Mouse (Mus musculus): ENCODE measurements around the gene Mdfic. TPM values are rescaled to one million over a fixed set of nuclear protein-coding genes. Genes with fewer than 3 reads are reported as not detected.
A peak's percentile ranks its signal among the peaks of the same experiment; 100 is the strongest.

Gene Mdfic
- total and polyA plus RNA-seq, 2 experiments from 2014 or later, result 0.52 to 4.2 TPM

GRCm38 (mm10) chr6:15743793-15744192 lies 23.3 kb downstream of the Mdfic start:
- no peak overlapping the region for H3K4me3 ChIP-seq (ENCODE audit: low read depth, low read length)
- H3K4me1 ChIP-seq (ENCODE audit: insufficient read depth, low read length), result no peaks in the 10 kb centered on the region
- DNase-seq (ENCODE audit: low spot score) (no peak), ATAC-seq (ENCODE audit: low FRiP score) (no peak)
- H3K27ac ChIP-seq (ENCODE audit: low read depth, low read length), result no peak overlapping the region
- H3K9me3 ChIP-seq (ENCODE audit: low read length), result no peaks in the 10 kb centered on the region
- no peak for TF ChIP-seq CTCF (IDR thresholded peaks at IDR 0.05)
- 82% methylated on average over 6 of the region's 6 CpGs for WGBS
- H3K27me3 ChIP-seq (ENCODE audit: insufficient read depth, low read length), result no peaks in the 10 kb centered on the region
- H3K9ac ChIP-seq (replicated peaks; ENCODE audit: low read length, poor library complexity, severe bottlenecking), result no peak overlapping the region
- no peaks in the 10 kb centered on the region for H3K36me3 ChIP-seq (ENCODE audit: insufficient read depth, low read length)
- no peak overlapping the region for H3K4me2 ChIP-seq (ENCODE audit: low read depth, low read length, poor library complexity, severe bottlenecking)

GRCm38 (mm10) chr6:15745313-15745712 lies 24.9 kb downstream of the Mdfic start:
- H3K9ac ChIP-seq (replicated peaks; ENCODE audit: low read length, poor library complexity, severe bottlenecking), result no peak overlapping the region; the same call in 1 of the 2 replicates
- peak overlapping the region; percentile 57 for H3K27ac ChIP-seq (ENCODE audit: low read depth, low read length)
- no peaks in the 10 kb centered on the region for H3K27me3 ChIP-seq (ENCODE audit: insufficient read depth, low read length)
- H3K4me2 ChIP-seq (ENCODE audit: low read depth, low read length, poor library complexity, severe bottlenecking), result peak overlapping the region; percentile 26; the same call in 1 of the 2 replicates
- DNase-seq (ENCODE audit: low spot score) (peak; percentile 42), ATAC-seq (ENCODE audit: low FRiP score) (no peak)
- H3K9me3 ChIP-seq (ENCODE audit: low read length), result no peaks in the 10 kb centered on the region
- no peak for TF ChIP-seq CTCF (IDR thresholded peaks at IDR 0.05)
- no peak overlapping the region for H3K4me3 ChIP-seq (ENCODE audit: low read depth, low read length)
- no peaks in the 10 kb centered on the region for H3K4me1 ChIP-seq (ENCODE audit: insufficient read depth, low read length)
- 37% methylated on average over 6 of the region's 6 CpGs for WGBS
- H3K36me3 ChIP-seq (ENCODE audit: insufficient read depth, low read length), result no peaks in the 10 kb centered on the region

- no peaks in the 10 kb centered on the region for H3K9me3 ChIP-seq (ENCODE audit: low read length)
- no peak overlapping the region for H3K4me3 ChIP-seq (ENCODE audit: low read depth, low read length)
- no peaks in the 10 kb centered on the region for H3K36me3 ChIP-seq (ENCODE audit: insufficient read depth, low read length)
- no peak overlapping the region for H3K4me2 ChIP-seq (ENCODE audit: low read depth, low read length, poor library complexity, severe bottlenecking)
- no peaks in the 10 kb centered on the region for H3K27me3 ChIP-seq (ENCODE audit: insufficient read depth, low read length)
- no peak overlapping the region for H3K27ac ChIP-seq (ENCODE audit: low read depth, low read length)
- no peak for ATAC-seq (ENCODE audit: low FRiP score)
- no peak overlapping the region for H3K9ac ChIP-seq (replicated peaks; ENCODE audit: low read length, poor library complexity, severe bottlenecking)
- WGBS, result 83% methylated on average over 5 of the region's 5 CpGs
- TF ChIP-seq CTCF (IDR thresholded peaks at IDR 0.05), result no peak
- no peak for DNase-seq (ENCODE audit: low spot score)
- H3K4me1 ChIP-seq (ENCODE audit: insufficient read depth, low read length), result no peaks in the 10 kb centered on the region
Observed at GRCm38 (mm10) chr6:15745891-15746290, 25.4 kb downstream of the Mdfic start.

DNA sequence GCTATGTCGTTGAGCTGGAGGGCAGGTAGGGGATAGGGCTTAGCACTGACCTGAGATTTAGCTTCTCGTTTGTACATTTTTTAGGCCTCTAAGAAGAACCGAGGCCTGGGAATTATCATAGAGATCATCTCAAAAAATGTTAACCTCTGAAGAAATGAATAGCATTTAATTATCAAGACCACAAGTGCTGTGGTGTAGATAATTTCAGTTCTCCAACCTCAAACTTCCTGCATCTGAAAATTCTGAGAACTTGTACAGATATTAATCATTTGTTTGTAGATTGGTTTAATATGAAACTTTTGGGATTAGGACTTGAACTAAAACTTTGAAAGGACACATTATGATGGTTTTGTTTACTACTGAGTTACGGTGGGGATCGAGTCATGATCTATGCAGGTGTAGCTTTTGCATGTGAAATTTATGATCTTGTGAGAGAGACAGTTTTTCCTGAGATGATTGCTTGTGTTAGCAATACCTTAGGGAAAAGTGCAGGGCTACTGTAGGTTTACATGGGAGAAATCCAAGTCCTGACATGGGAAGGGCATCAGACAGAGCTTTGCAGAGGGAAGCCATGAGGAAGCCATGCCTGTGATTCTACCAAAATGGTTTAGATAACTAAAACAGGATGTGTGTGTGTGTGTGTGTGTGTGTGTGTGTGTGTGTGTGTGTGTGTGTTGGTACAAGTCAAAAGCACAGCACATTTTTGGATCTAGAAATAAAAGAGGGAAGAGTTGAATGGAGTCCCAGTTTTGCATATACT lies 27.1 kb downstream of the Mdfic start:
- H3K9me3 ChIP-seq (ENCODE audit: low read length), result no peaks in the 10 kb centered on the region

GRCm38 (mm10) chr6:15748236-15748635 lies 27.8 kb downstream of the Mdfic start:
- Histone ChIP-seq H3K9ac (replicated peaks; ENCODE audit: low read length, poor library complexity, severe bottlenecking) (no peak overlapping the region), H3K4me3 (ENCODE audit: low read depth, low read length) (no peak overlapping the region), H3K4me1 (ENCODE audit: insufficient read depth, low read length) (no peaks in the 10 kb centered on the region), H3K27me3 (ENCODE audit: insufficient read depth, low read length) (no peaks in the 10 kb centered on the region), H3K27ac (ENCODE audit: low read depth, low read length) (no peak overlapping the region), H3K36me3 (ENCODE audit: insufficient read depth, low read length) (no peaks in the 10 kb centered on the region), H3K9me3 (ENCODE audit: low read length) (no peaks in the 10 kb centered on the region), H3K4me2 (ENCODE audit: low read depth, low read length, poor library complexity, severe bottlenecking) (no peak overlapping the region)
- ATAC-seq (ENCODE audit: low FRiP score) (no peak), DNase-seq (ENCODE audit: low spot score) (no peak)
- 97% methylated on average over 1 of the region's 1 CpGs for WGBS
- no peak for TF ChIP-seq CTCF (IDR thresholded peaks at IDR 0.05)

More for the DNA sequence above, 27.1 kb downstream of the Mdfic start:
- Histone ChIP-seq H3K27ac (ENCODE audit: low read depth, low read length) (no peak overlapping the region), H3K36me3 (ENCODE audit: insufficient read depth, low read length) (no peaks in the 10 kb centered on the region), H3K4me1 (ENCODE audit: insufficient read depth, low read length) (no peaks in the 10 kb centered on the region), H3K9ac (replicated peaks; ENCODE audit: low read length, poor library complexity, severe bottlenecking) (no peak overlapping the region), H3K27me3 (ENCODE audit: insufficient read depth, low read length) (no peaks in the 10 kb centered on the region), H3K4me2 (ENCODE audit: low read depth, low read length, poor library complexity, severe bottlenecking) (no peak overlapping the region), H3K4me3 (ENCODE audit: low read depth, low read length) (no peak overlapping the region)
- no peak for ATAC-seq (ENCODE audit: low FRiP score)
- no peak for DNase-seq (ENCODE audit: low spot score)
- 97% methylated on average over 5 of the region's 5 CpGs for WGBS
- TF ChIP-seq CTCF (IDR thresholded peaks at IDR 0.05), result no peak

DNA sequence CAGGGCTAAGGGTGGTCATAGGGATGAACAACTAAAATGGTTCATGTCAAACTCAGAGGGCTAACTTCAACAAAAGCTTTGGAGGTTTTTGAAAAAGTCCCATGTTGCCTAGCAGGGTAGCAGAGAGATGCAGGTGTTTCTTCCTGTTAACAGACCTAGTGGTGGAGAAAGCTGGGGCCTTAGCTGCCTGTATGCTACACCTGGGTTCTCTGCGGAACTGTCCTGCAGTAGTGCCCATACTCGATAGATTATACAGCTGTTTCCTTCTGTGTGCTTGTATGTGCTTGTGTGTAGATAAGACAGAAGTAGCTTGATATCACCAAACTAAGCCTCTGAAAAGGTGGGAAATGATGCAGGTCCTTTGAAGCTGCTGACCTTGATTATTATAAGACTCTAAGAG lies 28.5 kb downstream of the Mdfic start:
- DNase-seq (ENCODE audit: low spot score), result no peak
- no peaks in the 10 kb centered on the region for H3K9me3 ChIP-seq (ENCODE audit: low read length)
- H3K36me3 ChIP-seq (ENCODE audit: insufficient read depth, low read length), result no peaks in the 10 kb centered on the region
- no peak for ATAC-seq (ENCODE audit: low FRiP score)
- no peak overlapping the region for H3K4me3 ChIP-seq (ENCODE audit: low read depth, low read length)
- WGBS, result 100% methylated on average over 2 of the region's 2 CpGs
- H3K9ac ChIP-seq (replicated peaks; ENCODE audit: low read length, poor library complexity, severe bottlenecking), result no peak overlapping the region
- no peak overlapping the region for H3K27ac ChIP-seq (ENCODE audit: low read depth, low read length)
- H3K4me1 ChIP-seq (ENCODE audit: insufficient read depth, low read length), result no peaks in the 10 kb centered on the region
- TF ChIP-seq CTCF (IDR thresholded peaks at IDR 0.05), result no peak
- H3K4me2 ChIP-seq (ENCODE audit: low read depth, low read length, poor library complexity, severe bottlenecking), result no peak overlapping the region
- H3K27me3 ChIP-seq (ENCODE audit: insufficient read depth, low read length), result no peaks in the 10 kb centered on the region
